Mouse (Mus musculus): ENCODE measurements around the gene Ccdc34. TPM values are rescaled to one million over a fixed set of nuclear protein-coding genes. Genes with fewer than 3 reads are reported as not detected.

The Ccdc34 gene
- polyA plus RNA-seq, 1 experiment, result 32.8 TPM

GRCm38 (mm10) chr2:110074646-110075452 is 57.2 kb downstream of the Ccdc34 start:
- Histone ChIP-seq H3K27ac (ENCODE audit: control insufficient read depth, insufficient read depth, low read depth, low read length, poor library complexity) (no peak overlapping the region), H3K4me3 (replicated peaks; ENCODE audit: control insufficient read depth, low read depth, low read length) (no peak overlapping the region), H3K4me1 (ENCODE audit: control insufficient read depth, insufficient read depth, low read length) (no peaks in the 10 kb centered on the region)
- TF ChIP-seq POLR2A (IDR thresholded peaks at IDR 0.05; ENCODE audit: borderline replicate concordance, control insufficient read depth, low read depth, low read length), result no peak
- TF ChIP-seq CTCF (IDR thresholded peaks at IDR 0.05; ENCODE audit: control insufficient read depth, insufficient read depth, low read length), result no peak
- WGBS, result 80% methylated on average over 6 of the region's 6 CpGs

GRCm38 (mm10) chr2:110077240-110077639 is 59.6 kb downstream of the Ccdc34 start:
- H3K4me3 ChIP-seq (replicated peaks; ENCODE audit: control insufficient read depth, low read depth, low read length), result no peak overlapping the region
- no peaks in the 10 kb centered on the region for H3K4me1 ChIP-seq (ENCODE audit: control insufficient read depth, insufficient read depth, low read length)
- TF ChIP-seq POLR2A (IDR thresholded peaks at IDR 0.05; ENCODE audit: borderline replicate concordance, control insufficient read depth, low read depth, low read length), result no peak
- TF ChIP-seq CTCF (IDR thresholded peaks at IDR 0.05; ENCODE audit: control insufficient read depth, insufficient read depth, low read length), result no peak
- no peak overlapping the region for H3K27ac ChIP-seq (ENCODE audit: control insufficient read depth, insufficient read depth, low read depth, low read length, poor library complexity)
- 63% methylated on average over 2 of the region's 2 CpGs for WGBS

GRCm38 (mm10) chr2:110077655-110078054 is 60.0 kb downstream of the Ccdc34 start:
- Histone ChIP-seq H3K27ac (ENCODE audit: control insufficient read depth, insufficient read depth, low read depth, low read length, poor library complexity) (no peak overlapping the region), H3K4me3 (replicated peaks; ENCODE audit: control insufficient read depth, low read depth, low read length) (no peak overlapping the region), H3K4me1 (ENCODE audit: control insufficient read depth, insufficient read depth, low read length) (no peaks in the 10 kb centered on the region)
- no peak for TF ChIP-seq CTCF (IDR thresholded peaks at IDR 0.05; ENCODE audit: control insufficient read depth, insufficient read depth, low read length)
- TF ChIP-seq POLR2A (IDR thresholded peaks at IDR 0.05; ENCODE audit: borderline replicate concordance, control insufficient read depth, low read depth, low read length), result no peak
- 59% methylated on average over 2 of the region's 2 CpGs for WGBS

- WGBS, result 16% methylated on average over 6 of the region's 6 CpGs
- Histone ChIP-seq H3K4me3 (replicated peaks; ENCODE audit: control insufficient read depth, low read depth, low read length) (no peak overlapping the region), H3K27ac (ENCODE audit: control insufficient read depth, insufficient read depth, low read depth, low read length, poor library complexity) (no peak overlapping the region), H3K4me1 (ENCODE audit: control insufficient read depth, insufficient read depth, low read length) (no peaks in the 10 kb centered on the region)
- TF ChIP-seq POLR2A (IDR thresholded peaks at IDR 0.05; ENCODE audit: borderline replicate concordance, control insufficient read depth, low read depth, low read length), result no peak
Measured at GRCm38 (mm10) chr2:110080532-110080931, 62.9 kb downstream of the Ccdc34 start.

- no peak overlapping the region for H3K4me3 ChIP-seq (replicated peaks; ENCODE audit: control insufficient read depth, low read depth, low read length)
- TF ChIP-seq POLR2A (IDR thresholded peaks at IDR 0.05; ENCODE audit: borderline replicate concordance, control insufficient read depth, low read depth, low read length) (no peak), CTCF (IDR thresholded peaks at IDR 0.05; ENCODE audit: control insufficient read depth, insufficient read depth, low read length) (no peak)
- 59% methylated on average over 2 of the region's 2 CpGs for WGBS
Measured at GRCm38 (mm10) chr2:110082975-110083374, 65.4 kb downstream of the Ccdc34 start.

GRCm38 (mm10) chr2:110085701-110086143 is 68.1 kb downstream of the Ccdc34 start:
- no peak overlapping the region for H3K27ac ChIP-seq (ENCODE audit: control insufficient read depth, insufficient read depth, low read depth, low read length, poor library complexity)
- no peaks in the 10 kb centered on the region for H3K4me1 ChIP-seq (ENCODE audit: control insufficient read depth, insufficient read depth, low read length)
- TF ChIP-seq POLR2A (IDR thresholded peaks at IDR 0.05; ENCODE audit: borderline replicate concordance, control insufficient read depth, low read depth, low read length) (no peak), CTCF (IDR thresholded peaks at IDR 0.05; ENCODE audit: control insufficient read depth, insufficient read depth, low read length) (no peak)
- WGBS, result 81% methylated on average over 3 of the region's 3 CpGs
- H3K4me3 ChIP-seq (replicated peaks; ENCODE audit: control insufficient read depth, low read depth, low read length), result no peak overlapping the region

More at GRCm38 (mm10) chr2:110082975-110083374, 65.4 kb downstream of the Ccdc34 start:
- Histone ChIP-seq H3K27ac (ENCODE audit: control insufficient read depth, insufficient read depth, low read depth, low read length, poor library complexity) (no peak overlapping the region), H3K4me1 (ENCODE audit: control insufficient read depth, insufficient read depth, low read length) (no peaks in the 10 kb centered on the region)

- H3K4me1 ChIP-seq (ENCODE audit: control insufficient read depth, insufficient read depth, low read length), result no peaks in the 10 kb centered on the region
- H3K4me3 ChIP-seq (replicated peaks; ENCODE audit: control insufficient read depth, low read depth, low read length), result no peak overlapping the region
- no peak for TF ChIP-seq POLR2A (IDR thresholded peaks at IDR 0.05; ENCODE audit: borderline replicate concordance, control insufficient read depth, low read depth, low read length)
- TF ChIP-seq CTCF (IDR thresholded peaks at IDR 0.05; ENCODE audit: control insufficient read depth, insufficient read depth, low read length), result no peak
- 78% methylated on average over 3 of the region's 3 CpGs for WGBS
- H3K27ac ChIP-seq (ENCODE audit: control insufficient read depth, insufficient read depth, low read depth, low read length, poor library complexity), result no peak overlapping the region
Measured at GRCm38 (mm10) chr2:110114133-110114532, 96.5 kb downstream of the Ccdc34 start.

GRCm38 (mm10) chr2:110129396-110129795 is 111.8 kb downstream of the Ccdc34 start:
- whole genome bisulfite sequencing, result 77% methylated on average over 2 of the region's 2 CpGs
- no peak overlapping the region for H3K27ac ChIP-seq (ENCODE audit: control insufficient read depth, insufficient read depth, low read depth, low read length, poor library complexity)
- H3K4me1 ChIP-seq (ENCODE audit: control insufficient read depth, insufficient read depth, low read length), result no peaks in the 10 kb centered on the region
- TF ChIP-seq CTCF (IDR thresholded peaks at IDR 0.05; ENCODE audit: control insufficient read depth, insufficient read depth, low read length), result no peak
- no peak for TF ChIP-seq POLR2A (IDR thresholded peaks at IDR 0.05; ENCODE audit: borderline replicate concordance, control insufficient read depth, low read depth, low read length)
- no peak overlapping the region for H3K4me3 ChIP-seq (replicated peaks; ENCODE audit: control insufficient read depth, low read depth, low read length)

Measured in bone marrow, adult 2 months (tissue).